Mouse (Mus musculus) intestine, postnatal 0 days (tissue): ENCODE measurements around the gene M1ap. TPM values are rescaled to one million over a fixed set of nuclear protein-coding genes. Genes with fewer than 3 reads are reported as not detected.

Experiments used
- ATAC-seq: fragments of 200-750 bp; cut with Nextera tagmentation; 2 replicates; pipeline ENCODE4 v1.8.0; 2017; ENCODE audit warnings: mild to moderate bottlenecking, moderate TSS enrichment, moderate library complexity
- H3K27ac ChIP-seq: fragments of 300-500 bp; sonication (generic); 2 replicates; pipeline ENCODE4 v1.5.1; 2014; ENCODE audit warnings: mild to moderate bottlenecking, low read depth, low read length, moderate library complexity
- H3K27me3 ChIP-seq: fragments of 300-500 bp; sonication (generic); replicated peaks from 2 replicates; pipeline ENCODE4 v1.6.1; 2014; ENCODE audit warnings: low read length, mixed read lengths; ENCODE audit not compliant: control insufficient read depth, insufficient read depth
- H3K36me3 ChIP-seq: fragments of 300-500 bp; sonication (generic); 2 replicates; pipeline ENCODE4 v1.6.1; 2014; ENCODE audit warnings: mild to moderate bottlenecking, moderate library complexity; ENCODE audit not compliant: control insufficient read depth, insufficient read depth
- H3K4me1 ChIP-seq: fragments of 300-500 bp; sonication (generic); replicated peaks from 2 replicates; pipeline ENCODE4 v1.6.1; 2014; ENCODE audit warnings: antibody characterized with exemption, low read length, mixed read lengths; ENCODE audit not compliant: control insufficient read depth, insufficient read depth
- H3K4me2 ChIP-seq: fragments of 300-500 bp; sonication (generic); replicated peaks from 2 replicates; pipeline ENCODE4 v1.6.1; 2014; ENCODE audit warnings: low read depth, mild to moderate bottlenecking, moderate library complexity
- H3K4me3 ChIP-seq: fragments of 300-500 bp; sonication (generic); 2 replicates; pipeline ENCODE4 v1.5.1; 2014; ENCODE audit warnings: low read depth, low read length
- H3K9ac ChIP-seq: fragments of 300-500 bp; sonication (generic); 2 replicates; pipeline ENCODE4 v1.6.1; 2014; ENCODE audit warnings: mild to moderate bottlenecking, low read depth, low read length
- H3K9me3 ChIP-seq: fragments of 300-500 bp; sonication (generic); 2 replicates; pipeline ENCODE4 v1.6.1; 2016; ENCODE audit warnings: mixed run types; ENCODE audit not compliant: control insufficient read depth
- CTCF ChIP-seq: sonication (generic); IDR thresholded peaks from 2 replicates; pipeline ENCODE4 v1.5.1; 2016; ENCODE audit warnings: low read depth, mild to moderate bottlenecking, control low read depth, antibody characterized with exemption, moderate library complexity
- WGBS: fragments of 180-500 bp; shearing (Covaris S2); extraction: QIAGEN DNeasy Blood & Tissue Kit; methylation state at CpG from one replicate; pipeline ENCODE4 v1.1.7; 2014; 5-methylcytosine and 5-hydroxymethylcytosine counted together
- microRNA-seq: library from miRNA; unstranded; fragments of <30 nt; microRNA quantifications from one replicate; pipeline ENCODE4, GENCODE M21; 2016
- polyA plus RNA-seq: library from polyadenylated mRNA; unstranded; fragments of >200 nt; fragmentation: Nextera tagmentation; extraction: Ambion mirVana; gene quantifications from 2 replicates; pipeline ENCODE4 v1.2.1, GENCODE M21; 2015

M1ap gene
- polyA plus RNA-seq, 1 experiment from 2014 or later, result 0.16 TPM

- WGBS, result under 1% methylated on average over 57 of the region's 58 CpGs
- no peak for TF ChIP-seq CTCF
- ATAC-seq, result peak; percentile 7; the same call in 1 of the 2 replicates
- H3K36me3 ChIP-seq, result no peaks in the 10 kb centered on the region; the same call in 1 of the 2 replicates
- no peaks in the 10 kb centered on the region for H3K9me3 ChIP-seq
- no peak overlapping the region for H3K9ac ChIP-seq
- peak overlapping the region; percentile 39 for H3K4me3 ChIP-seq
- H3K4me1 ChIP-seq, result no peaks in the 10 kb centered on the region; the same call in 1 of the 2 replicates
- H3K4me2 ChIP-seq, result peak overlapping the region; percentile 63
- no peak overlapping the region for H3K27ac ChIP-seq
- peaks cover 91% of the 10 kb centered on the region for H3K27me3 ChIP-seq
Measured at GRCm38 (mm10) chr6:83070311-83071219, 123.9 kb downstream of the M1ap start.

GRCm38 (mm10) chr6:83071220-83071619 lies 124.5 kb downstream of the M1ap start:
- TF ChIP-seq CTCF, result no peak

GRCm38 (mm10) chr6:83074979-83075378 lies 128.3 kb downstream of the M1ap start:
- Histone ChIP-seq H3K27ac (no peak overlapping the region), H3K9me3 (no peaks in the 10 kb centered on the region), H3K36me3 (no peaks in the 10 kb centered on the region; the same call in 1 of the 2 replicates), H3K9ac (no peak overlapping the region), H3K4me2 (no peak overlapping the region), H3K4me1 (peaks cover 3% of the 10 kb centered on the region; the same call in 1 of the 2 replicates), H3K27me3 (peaks cover 64% of the 10 kb centered on the region), H3K4me3 (no peak overlapping the region)
- peak; percentile 53 for TF ChIP-seq CTCF
- no peak for ATAC-seq
- WGBS, result 15% methylated on average over 2 of the region's 2 CpGs

More at GRCm38 (mm10) chr6:83071220-83071619, 124.5 kb downstream of the M1ap start:
- peak overlapping the region; percentile 23; the same call in 1 of the 2 replicates for H3K4me3 ChIP-seq
- no peak overlapping the region for H3K27ac ChIP-seq
- H3K4me1 ChIP-seq, result no peaks in the 10 kb centered on the region; the same call in 1 of the 2 replicates
- H3K36me3 ChIP-seq, result no peaks in the 10 kb centered on the region; the same call in 1 of the 2 replicates
- H3K9ac ChIP-seq, result no peak overlapping the region
- H3K4me2 ChIP-seq, result 0 out of 2 replicates have a peak overlapping the region, but pooled peaks have one; percentile 21
- H3K27me3 ChIP-seq, result peaks cover 91% of the 10 kb centered on the region
- ATAC-seq, result no peak
- WGBS, result 1% methylated on average over 23 of the region's 24 CpGs
- H3K9me3 ChIP-seq, result no peaks in the 10 kb centered on the region

- Histone ChIP-seq H3K36me3 (peaks cover 21% of the 10 kb centered on the region; the same call in 1 of the 2 replicates), H3K27me3 (peaks cover 38% of the 10 kb centered on the region), H3K9ac (peak within 1 kb of the TSS; percentile 47), H3K4me3 (peak within 1 kb of the TSS; percentile 61), H3K4me1 (0 out of 2 replicates have a peak, but pooled peaks cover 3% of the 10 kb centered on the region), H3K27ac (peak within 1 kb of the TSS; percentile 74; the same call in 1 of the 2 replicates), H3K4me2 (peak within 1 kb of the TSS; percentile 98), H3K9me3 (no peaks in the 10 kb centered on the region)
- under 1% methylated on average over 54 of the region's 54 CpGs for WGBS
- TF ChIP-seq CTCF, result no peak
- peak; percentile 28 for ATAC-seq
Measured at GRCm38 (mm10) chr6:83077630-83078323, 131.1 kb downstream of the M1ap start, which contains the start of gene Pcgf1. Gene Pcgf1 (plus strand): TSS chr6:83077869.

GRCm38 (mm10) chr6:83078324-83078858 lies 131.7 kb downstream of the M1ap start:
- Histone ChIP-seq H3K27ac (peak overlapping the region; percentile 74; the same call in 1 of the 2 replicates), H3K9me3 (no peaks in the 10 kb centered on the region), H3K4me3 (peak overlapping the region; percentile 61), H3K36me3 (peaks cover 22% of the 10 kb centered on the region; the same call in 1 of the 2 replicates), H3K4me1 (0 out of 2 replicates have a peak, but pooled peaks cover 3% of the 10 kb centered on the region), H3K4me2 (peak overlapping the region; percentile 98), H3K9ac (peak overlapping the region; percentile 47), H3K27me3 (peaks cover 38% of the 10 kb centered on the region)
- under 1% methylated on average over 46 of the region's 46 CpGs for WGBS
- peak; percentile 93 for ATAC-seq
- peak; percentile 80 for TF ChIP-seq CTCF

Small RNAs within 50 kb of the gene (microRNA-seq; reads per million reads assigned to microRNA genes)
- gene Mir7040, result not detected

Other genes starting within 250 kb of the M1ap start
- 73.1 and 74.4 TPM in 2 replicates for gene Pole4, start 241.5 kb upstream of the M1ap start, polyA plus RNA-seq
- gene Hk2, start 172.4 kb upstream of the M1ap start, polyA plus RNA-seq, result 2.5 and 2.8 TPM in 2 replicates
- gene Sema4f, start 7.1 kb upstream of the M1ap start, polyA plus RNA-seq, result 0.56 and 0.64 TPM in 2 replicates
- gene Dok1, start 86.6 kb downstream of the M1ap start, polyA plus RNA-seq, result 7.7 and 8.8 TPM in 2 replicates
- gene Loxl3, start 87.3 kb downstream of the M1ap start, polyA plus RNA-seq, result 4.1 and 4.7 TPM in 2 replicates
- gene Aup1, start 107.6 kb downstream of the M1ap start, polyA plus RNA-seq, result 191 and 210 TPM in 2 replicates
- 22.7 and 24.0 TPM in 2 replicates for gene Htra2, start 108.4 kb downstream of the M1ap start, polyA plus RNA-seq
- gene Dqx1, start 110.9 kb downstream of the M1ap start, polyA plus RNA-seq, result 24.8 and 27.1 TPM in 2 replicates
- gene Tlx2, start 123.4 kb downstream of the M1ap start, polyA plus RNA-seq, result 7.6 and 8.4 TPM in 2 replicates
- 13.6 and 14.4 TPM in 2 replicates for gene Pcgf1, start 131.0 kb downstream of the M1ap start, polyA plus RNA-seq
- gene Lbx2, start 139.5 kb downstream of the M1ap start, polyA plus RNA-seq, result 0.23 TPM in 1 of 2 replicates, not detected in the other
- 0.84 and 1.3 TPM in 2 replicates for gene Ccdc142, start 154.7 kb downstream of the M1ap start, polyA plus RNA-seq
- gene Gm42688, start 154.7 kb downstream of the M1ap start, polyA plus RNA-seq, result 1.1 and 1.2 TPM in 2 replicates
- 113 and 115 TPM in 2 replicates for gene Mrpl53, start 162.1 kb downstream of the M1ap start, polyA plus RNA-seq
- 18.4 and 20.9 TPM in 2 replicates for gene Mogs, start 168.6 kb downstream of the M1ap start, polyA plus RNA-seq
- gene Wbp1, start 174.7 kb downstream of the M1ap start, polyA plus RNA-seq, result 69.1 and 72.7 TPM in 2 replicates
- 6.0 and 8.5 TPM in 2 replicates for gene Ino80b, start 178.5 kb downstream of the M1ap start, polyA plus RNA-seq
- gene Rtkn, start 188.6 kb downstream of the M1ap start, polyA plus RNA-seq, result 19.7 and 21.1 TPM in 2 replicates
- gene Wdr54, start 209.5 kb downstream of the M1ap start, polyA plus RNA-seq, result 1.0 and 1.2 TPM in 2 replicates
- 0.60 and 1.0 TPM in 2 replicates for gene 1700003E16Rik, start 209.5 kb downstream of the M1ap start, polyA plus RNA-seq
- 47.1 and 49.9 TPM in 2 replicates for gene Dctn1, start 219.0 kb downstream of the M1ap start, polyA plus RNA-seq